Mouse (Mus musculus) natural killer cell, adult 2 months (primary cell): ENCODE measurements around the gene 5730455P16Rik.
A peak's percentile ranks its signal among the peaks of the same experiment; 100 is the strongest.
"Not testable (repeated sequence)": the region's sequence is repeated elsewhere in the genome, so short reads cannot be mapped to it uniquely, and the experiment has no call there.

Experiments
- DNase-seq, 2 experiments: peaks; one replicate each; pipeline ENCODE4 v3.0.0; 2022; ENCODE audit warnings: low spot score in 2 of 2

The 5730455P16Rik gene

GRCm38 (mm10) chr11:80379184-80379583 is 1.4 kb upstream of the 5730455P16Rik start:
- not testable (repeated sequence) for DNase-seq

GRCm38 (mm10) chr11:80378452-80379068 is 726 bp upstream of the 5730455P16Rik start:
- not testable (repeated sequence) for DNase-seq

GRCm38 (mm10) chr11:80376651-80377050 is 1.2 kb downstream of the 5730455P16Rik start:
- peak in 1 of 2 experiments; percentile 7 for DNase-seq

GRCm38 (mm10) chr11:80368949-80369348 is 8.9 kb downstream of the 5730455P16Rik start:
- no peak for DNase-seq

- DNase-seq = peak in 1 of 2 experiments; percentile 8
Measured at GRCm38 (mm10) chr11:80354832-80355231, 23.0 kb downstream of the 5730455P16Rik start.

GRCm38 (mm10) chr11:80351832-80352430 is 25.9 kb downstream of the 5730455P16Rik start:
- peak; percentile 67 to 77 for DNase-seq

GRCm38 (mm10) chr11:80342482-80342881 is 35.4 kb downstream of the 5730455P16Rik start:
- DNase-seq = no peak

- no peak for DNase-seq
Measured at GRCm38 (mm10) chr11:80336351-80336730, 41.5 kb downstream of the 5730455P16Rik start.

- DNase-seq = no peak
Measured at GRCm38 (mm10) chr11:80335609-80336350, 42.1 kb downstream of the 5730455P16Rik start.

- no peak for DNase-seq
Measured at GRCm38 (mm10) chr11:80332709-80333400, 45.0 kb downstream of the 5730455P16Rik start.

GRCm38 (mm10) chr11:80324636-80325035 is 53.2 kb downstream of the 5730455P16Rik start:
- DNase-seq = no peak

- DNase-seq = peak in 1 of 2 experiments; percentile 26
Measured at GRCm38 (mm10) chr11:80323255-80323654, 54.6 kb downstream of the 5730455P16Rik start.

- DNase-seq = no peak
Measured at GRCm38 (mm10) chr11:80315743-80316639, 61.8 kb downstream of the 5730455P16Rik start.

- DNase-seq = no peak
Measured at GRCm38 (mm10) chr11:80313944-80314343, 63.9 kb downstream of the 5730455P16Rik start.

GRCm38 (mm10) chr11:80313462-80313861 is 64.4 kb downstream of the 5730455P16Rik start:
- no peak for DNase-seq

- no peak for DNase-seq
Measured at GRCm38 (mm10) chr11:80312565-80312964, 65.3 kb downstream of the 5730455P16Rik start.

- no peak for DNase-seq
Measured at GRCm38 (mm10) chr11:80312049-80312448, 65.8 kb downstream of the 5730455P16Rik start.

GRCm38 (mm10) chr11:80311271-80311670 is 66.6 kb downstream of the 5730455P16Rik start:
- no peak for DNase-seq
